Mouse (Mus musculus): ENCODE data around the gene Serac1.

The Serac1 gene

DNA sequence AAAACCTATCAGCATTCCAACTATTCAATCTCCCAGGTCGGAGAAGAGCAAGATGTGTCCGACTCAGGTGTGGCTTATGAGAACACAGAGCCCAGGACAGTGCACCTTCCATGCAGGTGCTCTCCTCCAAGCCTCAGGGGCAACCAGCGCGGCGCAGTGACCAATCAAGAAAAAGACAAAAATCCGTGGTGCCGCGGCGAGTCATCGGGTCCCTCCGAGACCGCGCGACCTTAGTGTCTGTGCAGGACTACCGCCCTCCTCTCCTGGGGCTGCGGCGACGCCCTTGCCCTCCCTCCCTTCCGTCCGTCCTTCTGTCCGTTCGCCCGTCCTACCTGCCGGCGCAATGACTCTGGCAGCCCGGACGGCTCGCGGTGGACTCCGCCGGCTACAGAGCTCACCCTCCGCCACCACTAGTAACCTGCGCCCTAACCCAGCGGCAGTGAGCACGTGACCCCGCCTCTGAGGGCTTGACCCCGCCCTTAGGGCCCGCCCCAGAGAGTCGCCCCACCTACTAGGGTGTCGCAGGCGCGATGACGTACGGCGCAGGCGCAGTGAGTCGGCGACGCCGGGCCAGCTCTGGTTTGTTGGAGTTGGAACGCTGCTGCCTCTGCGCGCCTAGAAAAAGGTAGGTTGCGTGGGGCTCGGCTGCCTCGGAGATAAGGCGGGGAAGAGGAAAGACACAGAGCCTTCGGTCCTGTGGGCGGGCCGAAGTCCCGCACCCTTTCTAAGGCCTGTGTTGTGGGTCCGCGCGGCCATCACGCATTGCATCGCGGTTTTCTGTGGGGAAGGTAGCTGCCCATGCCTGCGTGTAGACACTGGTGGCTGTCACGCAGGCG is at the start of gene Serac1, which contains the start of gene Gtf2h5:
Serac1 (minus strand) TSS at position 455 of the 836 bp plus-strand sequence.
Gtf2h5 (plus strand) TSS at position 500 of the 836 bp plus-strand sequence.
- peak; percentile 98 for DNase-seq

- DNase-seq = no peak
Observed at GRCm38 (mm10) chr17:6128039-6128438, 48.5 kb upstream of the Serac1 start.

DNA sequence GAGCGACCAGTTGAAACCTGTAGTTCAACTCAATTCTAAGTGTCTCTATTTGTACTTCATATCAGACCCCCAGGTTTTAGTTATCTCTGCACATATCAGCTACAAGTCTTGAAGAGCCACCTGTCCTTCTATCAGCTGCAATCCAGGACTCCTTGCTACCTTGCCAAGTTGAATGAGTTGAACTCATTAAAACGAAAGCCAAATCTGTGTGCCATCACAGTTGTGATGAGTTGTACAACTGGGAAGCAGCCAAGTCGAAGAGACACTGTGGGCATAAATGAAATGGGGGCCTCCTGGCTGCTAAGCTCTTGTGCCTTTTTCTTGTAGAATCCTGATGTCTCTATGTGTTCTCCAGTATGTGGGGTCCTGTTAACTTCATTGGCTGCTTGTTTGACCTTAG is 45.9 kb upstream of the Serac1 start:
- no peak for DNase-seq

GRCm38 (mm10) chr17:6123776-6124175 is 44.2 kb upstream of the Serac1 start:
- no peak for DNase-seq

DNA sequence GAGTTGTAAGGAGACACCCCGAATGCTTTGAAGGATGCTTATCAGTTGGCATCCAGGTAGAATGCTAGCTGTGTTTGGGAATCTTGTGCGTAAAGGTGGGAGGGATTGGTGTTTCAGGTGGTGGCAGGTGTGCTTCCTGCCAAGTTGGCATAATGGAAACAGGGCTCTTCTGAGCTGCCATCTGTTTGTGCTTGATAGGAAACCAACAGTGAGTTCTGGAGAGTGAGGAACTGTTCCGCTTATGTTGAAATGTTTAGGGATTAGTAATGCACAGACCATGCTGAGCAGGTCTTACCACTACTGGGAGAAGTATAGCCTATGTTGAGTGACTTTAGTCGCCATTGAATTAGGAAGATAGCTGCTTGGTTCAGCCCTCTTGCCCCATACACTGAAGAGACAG is 39.3 kb upstream of the Serac1 start:
- peak; percentile 91 for DNase-seq

- DNase-seq = no peak
Observed at GRCm38 (mm10) chr17:6117917-6118316, 38.4 kb upstream of the Serac1 start.

GRCm38 (mm10) chr17:6117148-6117725 is 37.7 kb upstream of the Serac1 start:
- no peak for DNase-seq

DNA sequence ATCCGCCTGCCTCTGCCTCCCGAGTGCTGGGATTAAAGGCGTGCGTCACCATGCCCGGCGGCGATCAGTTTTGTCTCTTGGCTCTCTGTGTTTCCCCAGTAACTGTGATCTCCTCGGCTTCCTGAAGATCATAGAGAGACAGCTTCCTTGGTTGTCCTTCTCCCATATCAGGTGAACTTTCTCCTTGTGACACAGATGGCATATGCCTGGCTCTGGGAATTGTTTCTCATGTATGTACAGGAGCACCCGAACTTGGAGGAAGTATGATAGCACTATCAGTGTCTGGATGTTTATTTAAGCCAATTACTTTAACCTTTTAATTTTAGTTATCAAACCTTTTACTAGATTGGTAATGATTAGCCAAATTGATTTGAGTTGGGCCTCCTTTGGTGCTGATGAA is 35.5 kb upstream of the Serac1 start:
- DNase-seq = no peak

DNA sequence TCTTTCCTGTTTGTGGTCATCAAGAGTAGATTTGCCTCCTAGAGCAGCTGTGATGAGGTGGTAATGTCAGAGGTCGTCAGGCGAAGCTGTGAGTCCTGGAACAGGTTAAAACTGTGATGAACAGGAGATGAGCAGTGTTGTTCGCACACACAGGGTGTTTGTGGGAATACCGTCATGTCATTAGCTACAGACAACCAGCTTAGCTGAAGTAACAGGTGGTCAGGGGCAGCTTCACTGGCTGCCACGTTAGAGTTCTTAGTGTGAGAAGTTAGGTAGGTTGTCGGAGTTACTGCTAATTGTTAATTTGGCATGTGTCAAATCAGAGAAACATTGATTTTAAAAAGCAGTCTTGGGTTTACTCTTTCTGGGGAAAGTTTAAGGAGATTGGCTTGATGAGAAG is 34.1 kb upstream of the Serac1 start:
- DNase-seq = no peak

DNA sequence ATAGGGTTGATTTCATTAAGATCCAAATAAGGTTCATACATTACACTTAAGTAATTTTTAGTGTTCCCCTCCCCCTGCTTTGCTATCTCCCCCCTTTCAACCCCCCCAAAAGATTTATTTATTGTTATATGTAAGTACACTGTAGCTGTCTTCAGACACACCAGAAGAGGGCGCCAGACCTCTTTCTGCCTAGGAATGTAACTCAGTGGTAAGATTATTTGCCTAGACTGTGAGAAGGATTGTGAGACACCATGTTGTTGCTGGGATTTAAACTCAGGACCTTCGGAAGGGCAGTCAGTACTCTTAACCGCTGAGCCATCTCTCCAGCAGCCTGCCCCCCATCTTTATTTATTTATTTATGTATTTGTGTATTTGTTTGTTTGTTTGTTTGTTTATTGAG is 31.4 kb upstream of the Serac1 start:
- DNase-seq = no peak

- no peak for DNase-seq
Observed at GRCm38 (mm10) chr17:6108175-6108574, 28.6 kb upstream of the Serac1 start.

GRCm38 (mm10) chr17:6107015-6107601 is 27.6 kb upstream of the Serac1 start:
- DNase-seq = peak; percentile 74

DNA sequence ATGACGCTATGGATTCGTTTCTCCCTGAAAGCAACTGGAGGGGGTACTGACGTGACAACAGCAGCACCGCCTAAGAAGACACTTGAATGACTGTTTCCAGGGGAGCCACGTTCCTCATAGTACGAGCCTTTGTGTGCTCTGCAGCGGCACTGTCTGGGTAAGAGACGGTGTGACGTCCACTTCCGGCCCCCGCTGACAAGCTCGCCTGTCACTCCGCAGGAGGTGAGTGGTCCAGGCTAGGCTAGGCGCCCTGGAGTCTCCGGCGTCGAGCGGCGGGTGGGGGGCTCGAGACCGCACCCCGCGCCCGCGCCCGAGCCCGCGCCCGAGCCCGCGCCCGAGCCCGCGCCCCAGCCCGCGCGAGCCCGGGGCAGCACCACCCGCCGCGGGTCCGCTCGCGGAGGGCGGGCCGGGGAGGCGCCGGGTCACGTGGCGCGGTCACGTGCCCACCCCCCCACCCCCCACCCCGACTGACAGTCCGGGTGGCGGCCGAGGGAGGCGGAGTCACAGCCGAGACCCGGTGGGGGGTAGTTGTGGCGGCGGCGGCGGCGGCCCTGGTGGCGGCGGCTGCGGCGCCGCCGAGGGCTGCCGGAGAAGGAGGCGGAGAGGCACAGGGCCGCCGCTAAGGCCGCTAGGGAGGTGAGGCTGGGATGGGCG is 26.9 kb upstream of the Serac1 start, which contains the start of gene Tulp4:
Tulp4 (plus strand) TSS at position 77 of the 654 bp plus-strand sequence.
- DNase-seq = peak; percentile 85

DNA sequence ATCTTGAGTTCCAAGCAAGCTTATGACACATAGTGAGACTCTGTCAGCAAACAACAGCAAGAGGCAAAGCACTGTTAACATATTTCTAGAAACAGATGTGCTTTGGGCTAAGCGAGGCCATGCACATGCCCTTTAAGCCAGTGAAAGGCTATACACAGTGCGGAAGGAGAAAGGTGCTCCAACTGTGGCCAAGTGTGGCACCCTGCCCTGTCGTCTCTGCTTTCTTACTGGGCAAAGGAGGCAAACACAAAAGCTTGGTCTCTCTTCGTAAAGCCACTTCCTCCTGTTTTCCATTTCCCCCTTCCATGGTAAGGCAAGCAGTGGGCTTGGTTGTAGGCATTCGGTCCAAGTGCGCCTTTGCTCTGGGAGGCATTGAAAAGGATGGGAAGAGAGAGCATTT is 24.0 kb upstream of the Serac1 start:
- DNase-seq = no peak

DNA sequence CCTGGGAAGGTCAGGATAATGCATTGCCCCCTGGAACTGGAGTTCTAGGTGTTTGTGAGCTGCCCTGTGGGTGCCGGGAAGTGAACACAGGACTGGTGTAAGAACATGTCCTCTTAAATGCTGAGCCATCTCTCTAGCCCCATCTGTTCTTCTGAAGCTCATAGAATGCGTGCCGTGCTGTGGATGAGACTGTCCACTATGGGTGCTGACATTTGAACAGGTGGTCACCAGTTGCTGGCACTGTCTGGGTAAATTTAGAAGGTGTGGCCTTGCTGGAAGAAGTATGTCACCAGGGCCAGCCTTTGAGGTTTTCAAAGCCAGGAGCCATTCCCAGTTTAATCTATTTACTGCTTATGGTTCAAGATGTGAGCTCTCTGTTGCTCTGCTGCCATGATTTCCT is 22.7 kb upstream of the Serac1 start:
- peak; percentile 34 for DNase-seq

GRCm38 (mm10) chr17:6097884-6098283 is 18.3 kb upstream of the Serac1 start:
- DNase-seq = no peak

GRCm38 (mm10) chr17:6095579-6095978 is 16.0 kb upstream of the Serac1 start:
- DNase-seq = no peak

DNA sequence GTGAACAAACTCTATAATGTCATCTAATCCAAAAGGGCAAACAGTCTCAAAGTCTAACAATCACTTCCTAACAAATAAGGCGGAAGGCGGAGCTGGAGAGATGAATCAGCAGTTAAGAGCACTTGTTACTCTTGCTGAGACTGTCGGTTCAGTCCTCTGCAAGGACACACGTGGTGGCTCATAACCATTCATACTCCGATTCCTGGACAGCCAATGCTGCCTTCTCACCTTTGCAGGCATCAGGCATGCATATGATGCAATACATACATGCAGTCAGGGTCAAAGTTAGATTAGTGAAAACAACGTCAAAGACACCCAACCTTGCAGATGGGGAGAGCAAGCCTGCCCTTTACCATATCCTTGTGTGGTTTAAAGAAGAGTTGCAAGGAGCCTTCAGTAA is 12.1 kb upstream of the Serac1 start:
- no peak for DNase-seq

DNA sequence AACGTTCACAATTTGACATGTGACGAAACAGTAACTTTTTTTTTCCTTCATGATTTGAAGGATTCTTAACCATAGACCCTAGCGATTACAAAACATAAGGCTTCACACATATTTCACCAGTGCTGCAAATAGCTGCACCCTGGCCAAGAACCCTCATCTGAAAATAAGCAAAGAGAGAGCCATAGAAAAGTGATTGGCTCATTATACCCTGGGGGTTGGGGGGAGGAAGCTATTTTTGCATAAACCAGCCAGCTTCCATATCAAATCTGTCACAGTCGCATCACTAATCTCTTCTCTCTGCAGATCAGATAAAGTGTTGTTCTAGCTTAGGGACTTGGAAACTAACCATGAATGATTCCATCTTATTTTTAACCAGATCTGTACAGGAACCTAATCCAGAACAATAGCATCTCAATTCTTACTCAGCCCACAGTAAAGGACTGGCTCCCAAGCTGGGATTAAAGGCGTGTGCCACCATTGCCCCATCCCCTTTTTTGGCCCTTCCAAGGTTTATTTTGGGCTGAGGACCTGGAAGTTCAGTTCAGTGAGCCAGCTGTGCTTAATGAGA is 3.9 kb upstream of the Serac1 start:
- no peak for DNase-seq

DNA sequence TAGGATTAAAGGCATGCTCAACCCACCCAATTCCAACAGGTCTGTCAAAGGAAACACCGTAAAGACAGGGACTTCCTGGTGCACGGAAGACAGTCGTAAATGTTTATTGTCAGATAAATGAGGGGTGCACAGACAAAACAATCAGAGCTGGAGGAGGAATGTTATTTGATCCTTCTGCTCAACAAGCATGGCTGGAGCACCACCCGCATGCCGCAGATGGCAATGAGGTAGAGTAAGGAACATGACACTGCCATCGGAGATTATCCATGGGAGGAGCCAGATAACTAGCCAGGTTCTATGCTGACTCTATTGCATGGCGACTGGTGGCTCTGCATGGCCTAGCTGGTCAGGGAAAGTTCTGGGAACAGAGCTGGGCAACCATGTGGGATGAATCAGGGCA is 6.1 kb downstream of the Serac1 start:
- no peak for DNase-seq

DNA sequence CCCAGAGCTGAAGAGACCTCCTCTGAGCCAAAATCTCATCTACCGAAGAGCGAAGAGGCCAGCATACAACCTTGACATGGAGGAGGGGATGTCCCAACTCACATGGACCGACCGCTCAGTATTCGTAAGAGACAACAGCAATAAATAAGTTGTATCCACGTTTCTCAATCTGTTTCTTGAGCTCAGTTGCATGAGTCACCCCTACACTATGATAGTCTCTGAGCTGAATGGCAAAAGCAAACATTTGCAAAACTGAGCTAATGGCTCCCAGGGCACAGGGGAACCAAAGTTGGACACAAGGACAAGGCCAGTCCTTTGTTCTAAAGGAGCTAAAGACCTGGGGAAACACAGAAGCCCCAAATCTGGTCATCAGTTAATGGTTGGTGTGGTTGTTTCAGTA is 9.7 kb downstream of the Serac1 start:
- no peak for DNase-seq

GRCm38 (mm10) chr17:6067613-6068012 is 11.9 kb downstream of the Serac1 start:
- no peak for DNase-seq

DNA sequence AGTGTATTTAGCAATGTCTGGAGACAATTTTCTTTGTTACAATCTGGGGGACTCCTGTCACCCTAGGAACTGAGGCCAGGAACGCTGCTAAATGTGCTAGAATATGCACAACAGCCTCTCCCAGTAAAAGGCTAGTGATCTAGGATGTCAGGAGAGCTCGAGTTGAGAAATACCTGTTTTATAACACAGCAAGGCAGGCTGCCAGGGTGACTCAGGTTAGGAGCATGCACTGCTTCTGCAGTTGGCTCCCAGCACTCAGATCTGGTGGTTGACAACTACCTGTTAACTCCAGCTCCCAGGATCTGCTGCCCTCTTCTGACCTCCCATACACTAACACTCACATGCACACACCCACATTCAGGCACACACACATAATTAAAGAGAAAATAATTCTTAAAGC is 13.5 kb downstream of the Serac1 start:
- no peak for DNase-seq
